Mouse (Mus musculus) myocyte (in vitro differentiated cells): ENCODE measurements around the gene Usp28. TPM values are rescaled to one million over a fixed set of nuclear protein-coding genes. Genes with fewer than 3 reads are reported as not detected.

Experiments used
- H3K27me3 ChIP-seq: one replicate; pipeline ENCODE4 v1.6.1; 2011; ENCODE audit not compliant: control insufficient read depth, insufficient read depth, insufficient read length
- H3K36me3 ChIP-seq: one replicate; pipeline ENCODE4 v1.6.1; 2011; ENCODE audit not compliant: control insufficient read depth, insufficient read depth
- H3K4me2 ChIP-seq: one replicate; pipeline ENCODE4 v1.6.1; 2011; ENCODE audit warnings: low read depth, control low read depth
- H3K4me3 ChIP-seq: one replicate; pipeline ENCODE4 v1.5.1; 2011; ENCODE audit warnings: mild to moderate bottlenecking, control low read depth, moderate library complexity
- H3K79me2 ChIP-seq: one replicate; pipeline ENCODE4 v1.6.1; 2011; ENCODE audit not compliant: control insufficient read depth, insufficient read depth
- H3ac ChIP-seq: one replicate; pipeline ENCODE4 v1.6.1; 2011; ENCODE audit not compliant: control insufficient read depth, insufficient read length
- CEBPB ChIP-seq: IDR thresholded peaks from 2 replicates; pipeline ENCODE4 v1.6.1; 2011; ENCODE audit warnings: mild to moderate bottlenecking, moderate library complexity; ENCODE audit not compliant: poor library complexity, insufficient read depth, severe bottlenecking
- E2F4 ChIP-seq: IDR thresholded peaks from one replicate; pipeline ENCODE4 v1.6.1; 2011; ENCODE audit warnings: mild to moderate bottlenecking, control low read depth, moderate library complexity; ENCODE audit not compliant: insufficient read depth
- MAX ChIP-seq: IDR thresholded peaks from one replicate; pipeline ENCODE4 v1.6.1; 2011; ENCODE audit warnings: low read depth, mild to moderate bottlenecking, control low read depth
- MYOD1 ChIP-seq, 3 experiments: IDR thresholded peaks; one replicate each; pipeline ENCODE4 v1.6.1; 2011; ENCODE audit warnings: control low read depth in 2 of 3, low read depth in 2 of 3, mild to moderate bottlenecking in 2 of 3, moderate library complexity in 1 of 3; ENCODE audit not compliant: insufficient read length in 2 of 3, control insufficient read depth in 1 of 3
- MYOG ChIP-seq, 3 experiments: IDR thresholded peaks; one replicate each; pipeline ENCODE4 v1.6.1; 2011; ENCODE audit warnings: control low read depth in 2 of 3, low read depth in 2 of 3, mild to moderate bottlenecking in 2 of 3; ENCODE audit not compliant: insufficient read length in 2 of 3, control insufficient read depth in 1 of 3, insufficient read depth in 1 of 3
- POLR2A ChIP-seq: IDR thresholded peaks from one replicate; pipeline ENCODE4 v1.6.1; 2011; ENCODE audit warnings: low read depth, mild to moderate bottlenecking, control low read depth, moderate library complexity; ENCODE audit not compliant: insufficient read length
- POLR2AphosphoS2 ChIP-seq: IDR thresholded peaks from one replicate; pipeline ENCODE4 v1.6.1; 2011; ENCODE audit warnings: low read depth, control low read depth; ENCODE audit not compliant: insufficient read length
- REST ChIP-seq: IDR thresholded peaks from one replicate; pipeline ENCODE4 v1.6.1; 2011; ENCODE audit warnings: mild to moderate bottlenecking, control low read depth, moderate library complexity; ENCODE audit not compliant: insufficient read depth, insufficient read length
- SRF ChIP-seq: IDR thresholded peaks from one replicate; pipeline ENCODE4 v1.6.1; 2011; ENCODE audit warnings: low read depth; ENCODE audit not compliant: control insufficient read depth, insufficient read length
- TCF12 ChIP-seq: IDR thresholded peaks from one replicate; pipeline ENCODE4 v1.6.1; 2011; ENCODE audit warnings: mild to moderate bottlenecking, control low read depth; ENCODE audit not compliant: poor library complexity, insufficient read depth, severe bottlenecking
- TCF3 ChIP-seq: IDR thresholded peaks from one replicate; pipeline ENCODE4 v1.6.1; 2011; ENCODE audit warnings: low read depth, control low read depth; ENCODE audit not compliant: insufficient read length
- USF1 ChIP-seq: IDR thresholded peaks from one replicate; pipeline ENCODE4 v1.6.1; 2011; ENCODE audit warnings: low read depth, mild to moderate bottlenecking, control low read depth, moderate library complexity
- polyA plus RNA-seq: library from polyadenylated mRNA; unstranded; fragments of >200 nt; fragmentation: generic; extraction: Trizol; gene quantifications from one replicate; pipeline ENCODE4 v1.2.1, GENCODE M21; 2012; ENCODE audit warnings: missing spikeins

The Usp28 gene
- polyA plus RNA-seq, 1 experiment: 27.5 TPM

GRCm38 (mm10) chr9:48986616-48987141 is 1.5 kb downstream of the Usp28 start:
- H3K36me3 ChIP-seq: no peaks in the 10 kb centered on the region
- H3K4me2 ChIP-seq: peak overlapping the region; percentile 76
- H3K27me3 ChIP-seq: no peaks in the 10 kb centered on the region
- peak overlapping the region; percentile 70 for H3K4me3 ChIP-seq
- H3ac ChIP-seq: no peak overlapping the region
- TF ChIP-seq TCF12: no peak
- no peak for TF ChIP-seq MYOG (IDR thresholded peaks at IDR 0.05; ENCODE audit: control insufficient read depth in 1 of 3, insufficient read depth in 1 of 3, insufficient read length in 2 of 3, low read depth in 2 of 3)
- TF ChIP-seq MAX: no peak
- no peak for TF ChIP-seq POLR2A
- H3K79me2 ChIP-seq: peaks cover 49% of the 10 kb centered on the region

- H3K27me3 ChIP-seq: no peaks in the 10 kb centered on the region
- H3ac ChIP-seq: no peak overlapping the region
- peaks cover 49% of the 10 kb centered on the region for H3K79me2 ChIP-seq
- TF ChIP-seq SRF (no peak), TCF3 (no peak), POLR2AphosphoS2 (no peak), TCF12 (no peak), E2F4 (no peak), MYOG (IDR thresholded peaks at IDR 0.05; ENCODE audit: control insufficient read depth in 1 of 3, insufficient read depth in 1 of 3, insufficient read length in 2 of 3, low read depth in 2 of 3) (no peak), MAX (no peak), MYOD1 (IDR thresholded peaks at IDR 0.05; ENCODE audit: control insufficient read depth in 1 of 3, insufficient read length in 2 of 3, low read depth in 2 of 3) (no peak), POLR2A (no peak), USF1 (no peak), REST (no peak), CEBPB (no peak)
- H3K36me3 ChIP-seq: no peaks in the 10 kb centered on the region
- H3K4me3 ChIP-seq: peak overlapping the region; percentile 70
- H3K4me2 ChIP-seq: peak overlapping the region; percentile 76
These were observed 2.3 kb downstream of the Usp28 start for GRCm38 (mm10) chr9:48987201-48988101.

- H3K36me3 ChIP-seq: no peaks in the 10 kb centered on the region
- H3K79me2 ChIP-seq: peaks cover 40% of the 10 kb centered on the region
- H3ac ChIP-seq: no peak overlapping the region
- no peak overlapping the region for H3K4me3 ChIP-seq
- H3K27me3 ChIP-seq: no peaks in the 10 kb centered on the region
- TF ChIP-seq POLR2A (no peak), E2F4 (no peak), MYOG (IDR thresholded peaks at IDR 0.05; ENCODE audit: control insufficient read depth in 1 of 3, insufficient read depth in 1 of 3, insufficient read length in 2 of 3, low read depth in 2 of 3) (no peak), REST (no peak), MAX (no peak), SRF (no peak), TCF12 (no peak), MYOD1 (IDR thresholded peaks at IDR 0.05; ENCODE audit: control insufficient read depth in 1 of 3, insufficient read length in 2 of 3, low read depth in 2 of 3) (no peak), POLR2AphosphoS2 (no peak), TCF3 (no peak), USF1 (no peak)
- no peak overlapping the region for H3K4me2 ChIP-seq
These were observed 6.5 kb downstream of the Usp28 start for GRCm38 (mm10) chr9:48991671-48992070.

- Histone ChIP-seq H3K4me2 (no peak overlapping the region), H3K4me3 (no peak overlapping the region), H3ac (no peak overlapping the region), H3K27me3 (no peaks in the 10 kb centered on the region), H3K36me3 (no peaks in the 10 kb centered on the region), H3K79me2 (peaks cover 10% of the 10 kb centered on the region)
- TF ChIP-seq POLR2A (no peak), POLR2AphosphoS2 (no peak), MYOG (IDR thresholded peaks at IDR 0.05; ENCODE audit: control insufficient read depth in 1 of 3, insufficient read depth in 1 of 3, insufficient read length in 2 of 3, low read depth in 2 of 3) (no peak), MAX (no peak), SRF (no peak), E2F4 (no peak), TCF3 (no peak), REST (no peak)
These were observed 9.6 kb downstream of the Usp28 start for GRCm38 (mm10) chr9:48994779-48995178.

- TF ChIP-seq REST: no peak
- no peak for TF ChIP-seq TCF12
- no peak for TF ChIP-seq SRF
- TF ChIP-seq MYOG (IDR thresholded peaks at IDR 0.05; ENCODE audit: control insufficient read depth in 1 of 3, insufficient read depth in 1 of 3, insufficient read length in 2 of 3, low read depth in 2 of 3): no peak
- TF ChIP-seq MAX: no peak
- no peaks in the 10 kb centered on the region for H3K27me3 ChIP-seq
- H3K36me3 ChIP-seq: no peaks in the 10 kb centered on the region
- H3K4me3 ChIP-seq: no peak overlapping the region
- H3K79me2 ChIP-seq: peaks cover under 1% of the 10 kb centered on the region
- H3K4me2 ChIP-seq: no peak overlapping the region
- H3ac ChIP-seq: no peak overlapping the region
These were observed 10.6 kb downstream of the Usp28 start for GRCm38 (mm10) chr9:48995735-48996134.
